Comparison of ENCODE assay signal across 1 mouse cellular context in genomic region chr19:53390495-53391007, GRCm38 (mm10).
TF ChIP-seq lines count a peak whose summit lies in the region.

TSS of gene Smndc1 (minus strand) at chr19:53390578.

TF ChIP-seq in CH12.LX, 34 proteins besides CTCF, POLR2A, EP300 and RAD21 (continued from another document):
- TF ChIP-seq TCF12 (IDR thresholded peaks at IDR 0.05; ENCODE audit: low read depth, low read length), result peak; percentile 94
- peak; percentile 80; the same call in 1 of the 2 replicates for TF ChIP-seq MYC (IDR thresholded peaks at IDR 0.05; ENCODE audit: low read depth, low read length)
- TF ChIP-seq ETS1 (conservative IDR thresholded peaks at IDR 0.05; ENCODE audit: low read depth, low read length), result 0 out of 2 replicates have a peak, but pooled peaks have one; percentile 17
- peak; percentile 65 for TF ChIP-seq NRF1 (IDR thresholded peaks at IDR 0.05; ENCODE audit: low read depth, low read length)
- TF ChIP-seq E2F4 (IDR thresholded peaks at IDR 0.05; ENCODE audit: insufficient replicate concordance, low read depth, low read length), result no peak; the same call in 1 of the 2 replicates
- TF ChIP-seq PAX5 (IDR thresholded peaks at IDR 0.05; ENCODE audit: low read length), result no peak
- no peak; the same call in none of the 2 replicates for TF ChIP-seq MAZ (IDR thresholded peaks at IDR 0.05; ENCODE audit: low read depth, low read length)
- no peak for TF ChIP-seq MAFK (IDR thresholded peaks at IDR 0.05; ENCODE audit: insufficient replicate concordance, low read length)
- peak; percentile 94 for TF ChIP-seq NELFE (IDR thresholded peaks at IDR 0.05; ENCODE audit: low read depth, low read length)
- no peak for TF ChIP-seq RCOR1 (conservative IDR thresholded peaks at IDR 0.05; ENCODE audit: low read depth, low read length)
- TF ChIP-seq MAX (IDR thresholded peaks at IDR 0.05; ENCODE audit: low read length), result peak; percentile 94
- TF ChIP-seq BHLHE40 (IDR thresholded peaks at IDR 0.05; ENCODE audit: low read depth, low read length), result peak; percentile 71; the same call in 1 of the 2 replicates
